Mouse (Mus musculus): ENCODE data around the gene Sft2d1. TPM values are rescaled to one million over a fixed set of nuclear protein-coding genes. Genes with fewer than 3 reads are reported as not detected.
"Not testable (repeated sequence)": the region's sequence is repeated elsewhere in the genome, so short reads cannot be mapped to it uniquely, and the experiment has no call there.

Gene Sft2d1
- polyA plus RNA-seq (2011; ENCODE audit: insufficient read length, low read depth, missing spikeins): 47.3 and 56.3 TPM in 2 replicates

- Histone ChIP-seq H3K27ac (ENCODE audit: insufficient read depth, low read length) (peak within 1 kb of the TSS; percentile 35; the same call in 1 of the 2 replicates), H3K4me3 (ENCODE audit: insufficient read depth, low read length) (peak within 1 kb of the TSS; percentile 95), H3K4me1 (ENCODE audit: control insufficient read depth, insufficient read depth, low read length) (0 out of 2 replicates have a peak, but pooled peaks cover 9% of the 10 kb centered on the region)
- peak; percentile 95 for TF ChIP-seq POLR2A (IDR thresholded peaks at IDR 0.05; ENCODE audit: low read depth, low read length)
- TF ChIP-seq CTCF (IDR thresholded peaks at IDR 0.05; ENCODE audit: borderline replicate concordance, insufficient read depth, low read length): no peak
Observed at GRCm38 (mm10) chr17:8310838-8311614, at the start of gene Sft2d1. Sft2d1 (plus strand) TSS chr17:8311102.

GRCm38 (mm10) chr17:8264638-8265037, 46.3 kb upstream of the Sft2d1 start:
- not testable (repeated sequence) for H3K4me1 ChIP-seq (ENCODE audit: control insufficient read depth, insufficient read depth, low read length); H3K27ac ChIP-seq (ENCODE audit: insufficient read depth, low read length); H3K4me3 ChIP-seq (ENCODE audit: insufficient read depth, low read length)
- TF ChIP-seq CTCF (IDR thresholded peaks at IDR 0.05; ENCODE audit: borderline replicate concordance, insufficient read depth, low read length): 0 out of 2 replicates have a peak, but pooled peaks have one; percentile 7

GRCm38 (mm10) chr17:8272054-8272749, 38.7 kb upstream of the Sft2d1 start:
- H3K4me3 ChIP-seq (ENCODE audit: insufficient read depth, low read length): no peak overlapping the region
- no peaks in the 10 kb centered on the region for H3K4me1 ChIP-seq (ENCODE audit: control insufficient read depth, insufficient read depth, low read length)
- no peak overlapping the region for H3K27ac ChIP-seq (ENCODE audit: insufficient read depth, low read length)
- TF ChIP-seq POLR2A (IDR thresholded peaks at IDR 0.05; ENCODE audit: low read depth, low read length) (no peak), CTCF (IDR thresholded peaks at IDR 0.05; ENCODE audit: borderline replicate concordance, insufficient read depth, low read length) (no peak)

- Histone ChIP-seq H3K4me1 (ENCODE audit: control insufficient read depth, insufficient read depth, low read length) (no peaks in the 10 kb centered on the region), H3K27ac (ENCODE audit: insufficient read depth, low read length) (no peak overlapping the region), H3K4me3 (ENCODE audit: insufficient read depth, low read length) (no peak overlapping the region)
- no peak for TF ChIP-seq POLR2A (IDR thresholded peaks at IDR 0.05; ENCODE audit: low read depth, low read length)
- TF ChIP-seq CTCF (IDR thresholded peaks at IDR 0.05; ENCODE audit: borderline replicate concordance, insufficient read depth, low read length): no peak
Observed at GRCm38 (mm10) chr17:8272951-8273350, 38.0 kb upstream of the Sft2d1 start.

GRCm38 (mm10) chr17:8276071-8276470, 34.8 kb upstream of the Sft2d1 start:
- Histone ChIP-seq H3K27ac (ENCODE audit: insufficient read depth, low read length) (no peak overlapping the region), H3K4me1 (ENCODE audit: control insufficient read depth, insufficient read depth, low read length) (no peaks in the 10 kb centered on the region), H3K4me3 (ENCODE audit: insufficient read depth, low read length) (no peak overlapping the region)
- TF ChIP-seq POLR2A (IDR thresholded peaks at IDR 0.05; ENCODE audit: low read depth, low read length) (no peak), CTCF (IDR thresholded peaks at IDR 0.05; ENCODE audit: borderline replicate concordance, insufficient read depth, low read length) (no peak)

GRCm38 (mm10) chr17:8276680-8277079, 34.2 kb upstream of the Sft2d1 start:
- Histone ChIP-seq H3K4me3 (ENCODE audit: insufficient read depth, low read length) (no peak overlapping the region), H3K27ac (ENCODE audit: insufficient read depth, low read length) (no peak overlapping the region), H3K4me1 (ENCODE audit: control insufficient read depth, insufficient read depth, low read length) (no peaks in the 10 kb centered on the region)
- TF ChIP-seq POLR2A (IDR thresholded peaks at IDR 0.05; ENCODE audit: low read depth, low read length): no peak
- no peak for TF ChIP-seq CTCF (IDR thresholded peaks at IDR 0.05; ENCODE audit: borderline replicate concordance, insufficient read depth, low read length)

- Histone ChIP-seq H3K4me3 (ENCODE audit: insufficient read depth, low read length) (no peak overlapping the region), H3K27ac (ENCODE audit: insufficient read depth, low read length) (no peak overlapping the region), H3K4me1 (ENCODE audit: control insufficient read depth, insufficient read depth, low read length) (no peaks in the 10 kb centered on the region)
- TF ChIP-seq CTCF (IDR thresholded peaks at IDR 0.05; ENCODE audit: borderline replicate concordance, insufficient read depth, low read length) (no peak), POLR2A (IDR thresholded peaks at IDR 0.05; ENCODE audit: low read depth, low read length) (no peak)
Observed at GRCm38 (mm10) chr17:8277266-8277665, 33.6 kb upstream of the Sft2d1 start.

GRCm38 (mm10) chr17:8278356-8278755, 32.5 kb upstream of the Sft2d1 start:
- no peak for TF ChIP-seq CTCF (IDR thresholded peaks at IDR 0.05; ENCODE audit: borderline replicate concordance, insufficient read depth, low read length)
- TF ChIP-seq POLR2A (IDR thresholded peaks at IDR 0.05; ENCODE audit: low read depth, low read length): no peak
- Histone ChIP-seq H3K27ac (ENCODE audit: insufficient read depth, low read length) (no peak overlapping the region), H3K4me1 (ENCODE audit: control insufficient read depth, insufficient read depth, low read length) (no peaks in the 10 kb centered on the region), H3K4me3 (ENCODE audit: insufficient read depth, low read length) (no peak overlapping the region)

GRCm38 (mm10) chr17:8282821-8283525, 27.9 kb upstream of the Sft2d1 start, which contains the start of gene Mpc1:
Mpc1 (plus strand) TSS chr17:8282904.
- no peak for TF ChIP-seq CTCF (IDR thresholded peaks at IDR 0.05; ENCODE audit: borderline replicate concordance, insufficient read depth, low read length)
- TF ChIP-seq POLR2A (IDR thresholded peaks at IDR 0.05; ENCODE audit: low read depth, low read length): 0 out of 2 replicates have a peak, but pooled peaks have one; percentile 46
- peak within 1 kb of the TSS; percentile 39 for H3K27ac ChIP-seq (ENCODE audit: insufficient read depth, low read length)
- H3K4me1 ChIP-seq (ENCODE audit: control insufficient read depth, insufficient read depth, low read length): no peaks in the 10 kb centered on the region
- peak within 1 kb of the TSS; percentile 81 for H3K4me3 ChIP-seq (ENCODE audit: insufficient read depth, low read length)
